Mouse (Mus musculus): ENCODE results near the gene Majin. TPM values are rescaled to one million over a fixed set of nuclear protein-coding genes. Genes with fewer than 3 reads are reported as not detected.
A peak's percentile ranks its signal among the peaks of the same experiment; 100 is the strongest.

Gene Majin
- not detected in 2 replicates for polyA plus RNA-seq (2015; fragmentation: Nextera tagmentation; extraction: Ambion mirVana)

GRCm38 (mm10) chr19:6184131-6184530, at the start of gene Majin:
Gene Majin, plus strand, starts transcription at chr19:6184388.

GRCm38 (mm10) chr19:6140678-6141393, 43.4 kb upstream of the Majin start, which contains the start of gene Batf2:
Gene Batf2, plus strand, starts transcription at chr19:6140983.

GRCm38 (mm10) chr19:6141394-6141749, 42.8 kb upstream of the Majin start, which contains the start of gene Arl2:
Gene Arl2, minus strand, starts transcription at chr19:6141548.

GRCm38 (mm10) chr19:6226135-6226534, 41.9 kb downstream of the Majin start, which contains the start of gene Gpha2:
Gene Gpha2, plus strand, starts transcription at chr19:6226380.

GRCm38 (mm10) chr19:6235084-6236052, 51.2 kb downstream of the Majin start, which contains the start of gene Ppp2r5b:
Gene Ppp2r5b, minus strand, starts transcription at chr19:6235872.

GRCm38 (mm10) chr19:6241274-6242107, 57.3 kb downstream of the Majin start, which contains the start of gene Atg2a:
Gene Atg2a, plus strand, starts transcription at chr19:6241668.

MicroRNAs encoded within 50 kb of the gene (microRNA counts, 519-probe panel; counts per million panel counts)
- microRNA mmu-miR-192: 40.5 counts per million

Small RNAs within 50 kb of the gene (microRNA-seq; reads per million reads assigned to microRNA genes)
- 72.0 reads per million, percentile 39 among the genes with 10 or more reads in this experiment for gene Mir192
- 122 reads per million, percentile 46 among the genes with 10 or more reads in this experiment for gene Mir194-2

Other genes with a start within 250 kb of the Majin start
- gene Pola2, start 220.2 kb upstream of the Majin start, polyA plus RNA-seq (2015; fragmentation: Nextera tagmentation; extraction: Ambion mirVana): 15.5 and 17.6 TPM in 2 replicates
- gene Slc22a20, start 198.2 kb upstream of the Majin start, polyA plus RNA-seq (2015; fragmentation: Nextera tagmentation; extraction: Ambion mirVana): not detected in 2 replicates
- gene Capn1, start 168.5 kb upstream of the Majin start, polyA plus RNA-seq (2015; fragmentation: Nextera tagmentation; extraction: Ambion mirVana): 5.2 and 5.8 TPM in 2 replicates
- gene Syvn1, start 137.8 kb upstream of the Majin start, polyA plus RNA-seq (2015; fragmentation: Nextera tagmentation; extraction: Ambion mirVana): 28.0 and 31.6 TPM in 2 replicates
- 51.3 and 60.2 TPM in 2 replicates for gene Mrpl49, start 126.6 kb upstream of the Majin start, polyA plus RNA-seq (2015; fragmentation: Nextera tagmentation; extraction: Ambion mirVana)
- 603 and 680 TPM in 2 replicates for gene Fau, start 126.5 kb upstream of the Majin start, polyA plus RNA-seq (2015; fragmentation: Nextera tagmentation; extraction: Ambion mirVana)
- 44.4 and 45.4 TPM in 2 replicates for gene Znhit2, start 123.2 kb upstream of the Majin start, polyA plus RNA-seq (2015; fragmentation: Nextera tagmentation; extraction: Ambion mirVana)
- gene Tm7sf2, start 116.0 kb upstream of the Majin start, polyA plus RNA-seq (2015; fragmentation: Nextera tagmentation; extraction: Ambion mirVana): 53.5 and 57.5 TPM in 2 replicates
- 76.7 and 77.3 TPM in 2 replicates for gene Vps51, start 107.2 kb upstream of the Majin start, polyA plus RNA-seq (2015; fragmentation: Nextera tagmentation; extraction: Ambion mirVana)
- not detected in 2 replicates for gene Tmem262, start 104.4 kb upstream of the Majin start, polyA plus RNA-seq (2015; fragmentation: Nextera tagmentation; extraction: Ambion mirVana)
- gene Gm28374, start 102.1 kb upstream of the Majin start, polyA plus RNA-seq (2015; fragmentation: Nextera tagmentation; extraction: Ambion mirVana): 0.75 TPM in 1 of 2 replicates, not detected in the other
- gene Zfpl1, start 99.4 kb upstream of the Majin start, polyA plus RNA-seq (2015; fragmentation: Nextera tagmentation; extraction: Ambion mirVana): 75.3 and 75.4 TPM in 2 replicates
- gene Cdca5, start 99.4 kb upstream of the Majin start, polyA plus RNA-seq (2015; fragmentation: Nextera tagmentation; extraction: Ambion mirVana): 2.8 and 3.1 TPM in 2 replicates
- not detected in 2 replicates for gene AC131692.1, start 90.0 kb upstream of the Majin start, polyA plus RNA-seq (2015; fragmentation: Nextera tagmentation; extraction: Ambion mirVana)
- gene Naaladl1, start 78.6 kb upstream of the Majin start, polyA plus RNA-seq (2015; fragmentation: Nextera tagmentation; extraction: Ambion mirVana): 0.27 TPM in 2 replicates
- 53.9 and 58.0 TPM in 2 replicates for gene Sac3d1, start 65.7 kb upstream of the Majin start, polyA plus RNA-seq (2015; fragmentation: Nextera tagmentation; extraction: Ambion mirVana)
- gene Snx15, start 56.1 kb upstream of the Majin start, polyA plus RNA-seq (2015; fragmentation: Nextera tagmentation; extraction: Ambion mirVana): 51.8 and 61.0 TPM in 2 replicates
- 0.18 TPM in 1 of 2 replicates, not detected in the other for gene Batf2, start 43.4 kb upstream of the Majin start, polyA plus RNA-seq (2015; fragmentation: Nextera tagmentation; extraction: Ambion mirVana)
- gene Arl2, start 42.8 kb upstream of the Majin start, polyA plus RNA-seq (2015; fragmentation: Nextera tagmentation; extraction: Ambion mirVana): 163 TPM in 2 replicates
- gene Gpha2, start 42.0 kb downstream of the Majin start, polyA plus RNA-seq (2015; fragmentation: Nextera tagmentation; extraction: Ambion mirVana): 0.67 and 0.69 TPM in 2 replicates
- 150 and 175 TPM in 2 replicates for gene Ppp2r5b, start 51.5 kb downstream of the Majin start, polyA plus RNA-seq (2015; fragmentation: Nextera tagmentation; extraction: Ambion mirVana)
- 8.0 and 12.7 TPM in 2 replicates for gene Atg2a, start 57.3 kb downstream of the Majin start, polyA plus RNA-seq (2015; fragmentation: Nextera tagmentation; extraction: Ambion mirVana)
- 66.0 and 70.7 TPM in 2 replicates for gene Ehd1, start 92.3 kb downstream of the Majin start, polyA plus RNA-seq (2015; fragmentation: Nextera tagmentation; extraction: Ambion mirVana)
- 0.28 and 0.34 TPM in 2 replicates for gene Cdc42bpg, start 122.1 kb downstream of the Majin start, polyA plus RNA-seq (2015; fragmentation: Nextera tagmentation; extraction: Ambion mirVana)
- gene Men1, start 150.6 kb downstream of the Majin start, polyA plus RNA-seq (2015; fragmentation: Nextera tagmentation; extraction: Ambion mirVana): 56.2 and 63.5 TPM in 2 replicates
- 22.5 and 32.9 TPM in 2 replicates for gene Map4k2, start 156.7 kb downstream of the Majin start, polyA plus RNA-seq (2015; fragmentation: Nextera tagmentation; extraction: Ambion mirVana)
- gene Sf1, start 179.3 kb downstream of the Majin start, polyA plus RNA-seq (2015; fragmentation: Nextera tagmentation; extraction: Ambion mirVana): 66.5 and 74.7 TPM in 2 replicates
- gene Pygm, start 200.0 kb downstream of the Majin start, polyA plus RNA-seq (2015; fragmentation: Nextera tagmentation; extraction: Ambion mirVana): 11.5 and 12.5 TPM in 2 replicates
- 351 and 357 TPM in 2 replicates for gene Rasgrp2, start 215.0 kb downstream of the Majin start, polyA plus RNA-seq (2015; fragmentation: Nextera tagmentation; extraction: Ambion mirVana)
- 77.0 and 91.8 TPM in 2 replicates for gene Nrxn2, start 234.3 kb downstream of the Majin start, polyA plus RNA-seq (2015; fragmentation: Nextera tagmentation; extraction: Ambion mirVana)